Mouse (Mus musculus): ENCODE data around the gene Opn1mw. TPM values are rescaled to one million over a fixed set of nuclear protein-coding genes. Genes with fewer than 3 reads are reported as not detected.

The Opn1mw gene
- not detected in 2 replicates for polyA plus RNA-seq (2012; ENCODE audit: low replicate concordance)

GRCm38 (mm10) chrX:74127164-74127563 lies at the start of gene Opn1mw:
Opn1mw (plus strand) TSS chrX:74127464.

DNA sequence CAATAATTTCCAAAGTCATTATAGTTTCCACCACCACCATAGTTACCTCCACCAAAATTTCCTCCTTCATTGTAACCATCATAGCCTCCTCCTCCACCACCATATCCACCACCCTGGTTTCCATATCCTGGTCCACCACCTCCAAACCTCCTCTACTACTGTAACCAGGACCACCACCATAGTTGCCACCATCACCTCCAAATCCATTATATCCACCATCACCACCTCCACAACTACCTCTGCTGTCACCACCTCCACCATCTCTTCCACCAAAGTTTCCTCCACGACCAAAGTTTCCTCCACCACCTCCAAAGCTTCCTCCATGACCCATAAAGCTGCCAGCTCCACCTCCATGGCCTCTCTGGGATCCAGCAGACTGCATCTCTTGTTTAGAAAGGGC lies 8.0 kb downstream of the Opn1mw start, which contains the start of gene Mecp2:
Gene Mecp2, minus strand, starts transcription at position 101 of the 400 bp plus-strand sequence.

GRCm38 (mm10) chrX:74167738-74168137 lies 40.5 kb downstream of the Opn1mw start, which contains the start of gene Tex28:
Tex28 (minus strand) TSS chrX:74167838.

GRCm38 (mm10) chrX:74176959-74177358 lies 49.7 kb downstream of the Opn1mw start, which contains the start of gene Tktl1:
Tktl1 (plus strand) TSS chrX:74177259.

Other genes with a start within 250 kb of the Opn1mw start
- gene Avpr2, start 235.4 kb upstream of the Opn1mw start, polyA plus RNA-seq (2012; ENCODE audit: low replicate concordance) = 0.18 TPM in 1 of 2 replicates, not detected in the other
- 11.5 and 12.7 TPM in 2 replicates for gene L1cam, start 231.4 kb upstream of the Opn1mw start, polyA plus RNA-seq (2012; ENCODE audit: low replicate concordance)
- gene Arhgap4, start 205.6 kb upstream of the Opn1mw start, polyA plus RNA-seq (2012; ENCODE audit: low replicate concordance) = 152 and 195 TPM in 2 replicates
- 25.9 and 90.4 TPM in 2 replicates for gene Naa10, start 205.5 kb upstream of the Opn1mw start, polyA plus RNA-seq (2012; ENCODE audit: low replicate concordance)
- 6.6 and 57.7 TPM in 2 replicates for gene Renbp, start 196.6 kb upstream of the Opn1mw start, polyA plus RNA-seq (2012; ENCODE audit: low replicate concordance)
- gene Hcfc1, start 161.1 kb upstream of the Opn1mw start, polyA plus RNA-seq (2012; ENCODE audit: low replicate concordance) = 126 and 142 TPM in 2 replicates
- 398 and 639 TPM in 2 replicates for gene Irak1, start 103.5 kb upstream of the Opn1mw start, polyA plus RNA-seq (2012; ENCODE audit: low replicate concordance)
- 49.9 and 81.9 TPM in 2 replicates for gene Mecp2, start 7.9 kb downstream of the Opn1mw start, polyA plus RNA-seq (2012; ENCODE audit: low replicate concordance)
- gene Tex28, start 40.4 kb downstream of the Opn1mw start, polyA plus RNA-seq (2012; ENCODE audit: low replicate concordance) = not detected in 2 replicates
- not detected in 2 replicates for gene Tktl1, start 49.8 kb downstream of the Opn1mw start, polyA plus RNA-seq (2012; ENCODE audit: low replicate concordance)
- 201 and 294 TPM in 2 replicates for gene Flna, start 122.4 kb downstream of the Opn1mw start, polyA plus RNA-seq (2012; ENCODE audit: low replicate concordance)
- gene Emd, start 127.2 kb downstream of the Opn1mw start, polyA plus RNA-seq (2012; ENCODE audit: low replicate concordance) = 25.7 and 40.9 TPM in 2 replicates
- 154 and 937 TPM in 2 replicates for gene Rpl10, start 143.3 kb downstream of the Opn1mw start, polyA plus RNA-seq (2012; ENCODE audit: low replicate concordance)
- 78.8 and 165 TPM in 2 replicates for gene Taz, start 154.4 kb downstream of the Opn1mw start, polyA plus RNA-seq (2012; ENCODE audit: low replicate concordance)
- 1.8 and 1.9 TPM in 2 replicates for gene Dnase1l1, start 154.9 kb downstream of the Opn1mw start, polyA plus RNA-seq (2012; ENCODE audit: low replicate concordance)
- gene Atp6ap1, start 169.6 kb downstream of the Opn1mw start, polyA plus RNA-seq (2012; ENCODE audit: low replicate concordance) = 20.3 and 40.2 TPM in 2 replicates
- gene Gdi1, start 177.5 kb downstream of the Opn1mw start, polyA plus RNA-seq (2012; ENCODE audit: low replicate concordance) = 86.6 and 171 TPM in 2 replicates
- gene Fam50a, start 185.6 kb downstream of the Opn1mw start, polyA plus RNA-seq (2012; ENCODE audit: low replicate concordance) = 12.3 and 29.0 TPM in 2 replicates
- gene Plxna3, start 201.6 kb downstream of the Opn1mw start, polyA plus RNA-seq (2012; ENCODE audit: low replicate concordance) = 9.0 and 13.1 TPM in 2 replicates
- gene Lage3, start 226.2 kb downstream of the Opn1mw start, polyA plus RNA-seq (2012; ENCODE audit: low replicate concordance) = 3.3 and 4.9 TPM in 2 replicates
- 10.3 and 20.7 TPM in 2 replicates for gene Ubl4a, start 245.8 kb downstream of the Opn1mw start, polyA plus RNA-seq (2012; ENCODE audit: low replicate concordance)
- 5.2 and 7.6 TPM in 2 replicates for gene Slc10a3, start 245.9 kb downstream of the Opn1mw start, polyA plus RNA-seq (2012; ENCODE audit: low replicate concordance)